ENCODE assay signal across 8 mouse cellular contexts in the genomic region with DNA sequence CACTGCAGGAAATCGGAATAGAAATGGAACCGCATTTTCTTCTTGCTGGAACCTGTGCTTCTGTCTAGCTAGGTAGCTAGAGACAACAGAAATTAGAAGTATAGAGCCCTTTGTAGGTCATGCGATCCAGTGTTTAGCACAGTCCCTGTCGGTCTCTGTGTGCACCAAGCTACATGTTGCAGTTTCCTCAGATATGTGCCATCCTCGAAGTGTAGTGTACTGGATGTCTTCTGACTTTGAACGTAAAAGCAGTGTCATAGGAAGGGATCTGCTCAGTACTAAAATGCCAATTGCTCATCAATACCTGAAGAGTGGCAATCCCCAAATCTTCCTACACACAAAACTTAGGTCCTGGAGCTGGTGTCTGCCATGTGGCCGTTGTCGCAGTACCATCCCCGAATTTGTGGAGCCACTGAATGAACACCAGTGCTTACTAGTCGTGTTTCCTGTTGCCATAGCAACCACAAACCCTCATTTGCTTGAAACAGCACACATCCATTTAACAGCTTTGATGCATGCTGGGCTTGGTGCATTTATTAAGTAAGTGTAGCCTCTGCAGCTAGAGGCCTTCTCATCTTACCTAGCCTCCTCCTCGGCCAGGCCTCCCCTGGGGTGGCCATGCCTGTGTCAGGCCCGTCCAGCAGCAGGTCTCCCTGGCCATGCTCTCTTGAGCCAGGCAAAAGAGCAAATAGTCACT.
DNase-seq lines count a peak whose midpoint lies in the region; TF ChIP-seq lines count a peak whose summit lies in the region.

No protein-coding gene starts in this region.

- H3K27ac ChIP-seq in left cerebral cortex, adult 2 months: no peak overlapping the region

- H3K4me3 ChIP-seq in left cerebral cortex, adult 2 months: no peak overlapping the region

- intact Hi-C loops in left cerebral cortex, postnatal 25 days (cut with DNase I): no loop called here
- intact Hi-C loops in left cerebral cortex, adult 2 months (cut with DNase I): no loop called here

- TF ChIP-seq CTCF in left cerebral cortex, adult 2 months (IDR thresholded peaks at IDR 0.05): no peak

- peak; percentile 52 to 66 for DNase-seq in left cerebral cortex, postnatal 25 days (ENCODE audit: low spot score in 2 of 2)
- no peak for DNase-seq in left cerebral cortex, adult 11 months (ENCODE audit: low spot score)
- peak; percentile 67 for DNase-seq in embryo, embryonic 10.5 days (ENCODE audit: low spot score)
- peak; percentile 37 to 40 for DNase-seq in layer of hippocampus, adult 8-10 months (ENCODE audit: low spot score in 2 of 2)
- peak; percentile 51 for DNase-seq in retina, postnatal 1 day
- no peak for DNase-seq in kidney, adult 18-20 months
- DNase-seq in adrenal gland, adult 2 months: no peak
- no peak for DNase-seq in left cerebral cortex, adult 2 months (ENCODE audit: extremely low spot score in 1 of 2, low spot score in 2 of 2)

Comparison
In these comparisons a context has a peak if more than half of its experiments do, and no peak if none do; other contexts are left out.
1. DNase-seq: peak in left cerebral cortex, postnatal 25 days (2 of 2), embryo, embryonic 10.5 days (single experiment), layer of hippocampus, adult 8-10 months (2 of 2) and retina, postnatal 1 day (single experiment); none in left cerebral cortex, adult 11 months (single experiment), kidney, adult 18-20 months (single experiment), adrenal gland, adult 2 months (single experiment) and left cerebral cortex, adult 2 months (0 of 2).